Comparison of ENCODE assay signal across 38 mouse cellular contexts in genomic region chr17:88613721-88614120, GRCm38 (mm10). TPM values are rescaled to one million over a fixed set of nuclear protein-coding genes. Genes with fewer than 3 reads are reported as not detected.
DNase-seq lines count a peak whose midpoint lies in the region; ATAC-seq and TF ChIP-seq lines count a peak whose summit lies in the region.
"Had no signal": no experiment of that assay in that cellular context is flagged by ENCODE, and none has a peak within 500 bp of the region (broad histone marks: within the 10 kb centered on the region; RNA-seq: fewer than 3 reads in every experiment).

No protein-coding gene starts in this region.

- 74% methylated on average over 3 of the region's 3 CpGs for WGBS in liver, embryonic 12.5 days (ENCODE audit: insufficient replicate concordance)
- WGBS in small intestine, adult 2 months = 82% methylated on average over 3 of the region's 3 CpGs

- 0 out of 2 replicates have a peak, but pooled peaks cover 13% of the 10 kb centered on the region for H3K4me1 ChIP-seq in liver, embryonic 12.5 days
- peaks cover 18% of the 10 kb centered on the region for H3K4me1 ChIP-seq in small intestine, adult 2 months (ENCODE audit: control insufficient read depth, insufficient read depth, insufficient read length, low read length)
- H3K4me1 ChIP-seq: forebrain, embryonic 13.5 days; midbrain, embryonic 13.5 days; neural tube, embryonic 13.5 days; stomach, embryonic 15.5 days had no signal

- no peak for TF ChIP-seq CTCF in small intestine, adult 2 months (IDR thresholded peaks at IDR 0.05; ENCODE audit: extremely low read depth, insufficient read length, insufficient replicate concordance, low read depth, low read length)

- H3K27me3 ChIP-seq in liver, embryonic 12.5 days (replicated peaks) = no peaks in the 10 kb centered on the region
- H3K27me3 ChIP-seq in small intestine, adult 2 months (ENCODE audit: control insufficient read depth, insufficient read depth, low read length) = no peaks in the 10 kb centered on the region
- H3K27me3 ChIP-seq: embryonic facial prominence, embryonic 15.5 days; forebrain, embryonic 13.5 days; limb, embryonic 15.5 days; midbrain, embryonic 13.5 days; neural tube, embryonic 13.5 days; Patski; stomach, embryonic 15.5 days had no signal

- DNase-seq in liver = no peak
- peak; percentile 58 for DNase-seq in ES-CJ7 (ENCODE audit: low read depth, low spot score)
- peak; percentile 81 for DNase-seq in R1 (ENCODE audit: low read depth, low spot score)
- no peak for DNase-seq in spleen, postnatal 4 days (ENCODE audit: low spot score in 2 of 2)
- DNase-seq: adrenal gland, postnatal 25 days; B cell, adult 2 months; cerebellum, adult 11-12 months; cerebellum, adult 9-11 months; gastrocnemius, postnatal 10 days; kidney, adult 8-10 months; kidney, postnatal 4 days; layer of hippocampus, adult 9-11 months; right cerebral cortex, postnatal 4 days; thymus, adult 18-20 months; thymus, postnatal 25 days had no signal

- no peaks in the 10 kb centered on the region for H3K36me3 ChIP-seq in liver, embryonic 12.5 days
- H3K36me3 ChIP-seq in small intestine, adult 2 months (ENCODE audit: control insufficient read depth, insufficient read depth, low read length) = no peaks in the 10 kb centered on the region; the same call in 1 of the 2 replicates
- H3K36me3 ChIP-seq: embryonic facial prominence, embryonic 15.5 days; limb, embryonic 10.5 days; limb, embryonic 15.5 days; midbrain, embryonic 13.5 days; neural tube, embryonic 13.5 days; stomach, embryonic 15.5 days had no signal

- H3K9me3 ChIP-seq in liver, embryonic 12.5 days (replicated peaks) = no peaks in the 10 kb centered on the region
- H3K9me3 ChIP-seq: embryonic facial prominence, embryonic 10.5 days; embryonic facial prominence, embryonic 15.5 days; forebrain, embryonic 13.5 days; heart, embryonic 10.5 days; limb, embryonic 10.5 days; limb, embryonic 15.5 days; midbrain, embryonic 13.5 days; neural tube, embryonic 13.5 days; stomach, embryonic 15.5 days had no signal

- H3K27ac ChIP-seq in liver, embryonic 12.5 days = no peak overlapping the region
- H3K27ac ChIP-seq in small intestine, adult 2 months (ENCODE audit: insufficient read depth, low read depth, low read length) = peak overlapping the region; percentile 55
- H3K27ac ChIP-seq: embryonic facial prominence, embryonic 10.5 days; embryonic facial prominence, embryonic 15.5 days; forebrain, embryonic 13.5 days; heart, embryonic 10.5 days; hindbrain, embryonic 14.5 days; kidney, postnatal 0 days; limb, embryonic 10.5 days; macrophage; midbrain, embryonic 13.5 days; neural tube, embryonic 13.5 days had no signal

- no peak for TF ChIP-seq POLR2A in small intestine, adult 2 months (IDR thresholded peaks at IDR 0.05; ENCODE audit: low read depth, low read length)

- no peak overlapping the region for H3K4me3 ChIP-seq in liver, embryonic 12.5 days
- no peak overlapping the region for H3K4me3 ChIP-seq in small intestine, adult 2 months (ENCODE audit: low read depth, low read length)
- H3K4me3 ChIP-seq: embryonic facial prominence, embryonic 10.5 days; embryonic facial prominence, embryonic 15.5 days; forebrain, embryonic 13.5 days; heart, embryonic 10.5 days; limb, embryonic 10.5 days; limb, embryonic 15.5 days; midbrain, embryonic 13.5 days; neural tube, embryonic 13.5 days; stomach, embryonic 15.5 days had no signal

- ATAC-seq in liver, embryonic 12.5 days = 0 out of 2 replicates have a peak, but pooled peaks have one; percentile 15
- ATAC-seq in erythroid progenitor cell, adult 5-6 weeks (replicated peaks; ENCODE audit: low FRiP score, poor library complexity, severe bottlenecking) = no peak
- ATAC-seq: midbrain, embryonic 13.5 days; Patski had no signal

- H3K4me2 ChIP-seq in liver, embryonic 12.5 days = no peak overlapping the region
- H3K4me2 ChIP-seq: embryonic facial prominence, embryonic 15.5 days; forebrain, embryonic 13.5 days; hindbrain, embryonic 14.5 days; limb, embryonic 15.5 days; midbrain, embryonic 13.5 days; neural tube, embryonic 13.5 days; stomach, embryonic 15.5 days had no signal

- no peak overlapping the region for H3K9ac ChIP-seq in liver, embryonic 12.5 days
- H3K9ac ChIP-seq: embryonic facial prominence, embryonic 15.5 days; forebrain, embryonic 13.5 days; hindbrain, embryonic 14.5 days; limb, embryonic 15.5 days; midbrain, embryonic 13.5 days; neural tube, embryonic 13.5 days; stomach, embryonic 15.5 days had no signal

RNA-seq across cellular contexts. Expression of gene Ston1, which starts 16.2 kb away (rescaled TPM):
- polyA plus RNA-seq in liver, embryonic 12.5 days (2016; fragmentation: Nextera tagmentation; extraction: Ambion mirVana) = 1.4 TPM in 2 replicates
- polyA plus RNA-seq in small intestine, adult 2 months (2012; rRNA removed) = 2.3 and 5.4 TPM in 2 replicates
- 1.4 TPM in 1 of 2 replicates, not detected in the other for total RNA-seq in erythroid progenitor cell, adult 5-6 weeks (2015; ENCODE audit: low replicate concordance)
- not detected in 2 replicates for total RNA-seq in erythroid progenitor cell, adult 5-6 weeks (2017; ENCODE audit: low replicate concordance)
- total RNA-seq: common myeloid progenitor, adult 5-6 weeks; granulocyte monocyte progenitor cell, adult 5-6 weeks; hematopoietic stem cell, adult 5-6 weeks had no signal

RNA-seq across cellular contexts. Expression of gene Gtf2a1l, which starts 54.7 kb away (rescaled TPM):
- not detected in 2 replicates for polyA plus RNA-seq in liver, embryonic 12.5 days (2016; fragmentation: Nextera tagmentation; extraction: Ambion mirVana)
- not detected in 2 replicates for polyA plus RNA-seq in small intestine, adult 2 months (2012; rRNA removed)
- not detected in 2 replicates for total RNA-seq in erythroid progenitor cell, adult 5-6 weeks (2015; ENCODE audit: low replicate concordance)
- total RNA-seq in erythroid progenitor cell, adult 5-6 weeks (2017; ENCODE audit: low replicate concordance) = not detected in 2 replicates
- total RNA-seq: adrenal gland, adult 18-20 months; adrenal gland, postnatal 25 days; common myeloid progenitor, adult 5-6 weeks; gastrocnemius, postnatal 10 days; granulocyte monocyte progenitor cell, adult 5-6 weeks; hematopoietic stem cell, adult 5-6 weeks; megakaryocyte-erythroid progenitor cell, adult 5-6 weeks; MEL had no signal
- polyA plus RNA-seq: heart, embryonic 10.5 days; heart, postnatal 0 days; kidney, postnatal 0 days; limb, embryonic 15.5 days; macrophage; neural tube, embryonic 13.5 days; Patski had no signal

Comparison
In these comparisons a context has a peak if more than half of its experiments do, and no peak if none do; other contexts are left out.
1. DNase-seq: peak in ES-CJ7 (single experiment) and R1 (single experiment); none in liver (single experiment) and spleen, postnatal 4 days (0 of 2).